Mouse (Mus musculus): ENCODE data around the gene Socs4. TPM values are rescaled to one million over a fixed set of nuclear protein-coding genes. Genes with fewer than 3 reads are reported as not detected.
"Not testable (repeated sequence)": the region's sequence is repeated elsewhere in the genome, so short reads cannot be mapped to it uniquely, and the experiment has no call there.

Gene Socs4
- total RNA-seq, 2 experiments from 2014 or later = 6.3 to 11.3 TPM

GRCm38 (mm10) chr14:47296232-47296631 is 19.5 kb downstream of the Socs4 start:
- no peak for DNase-seq
- TF ChIP-seq CTCF (IDR thresholded peaks at IDR 0.05) = no peak
- no peak overlapping the region for H3K4me3 ChIP-seq
- no peak overlapping the region for H3K27ac ChIP-seq
- intact Hi-C loops (cut with DNase I) = loop anchor here (5.0 kb wide), 1 partner anchor 101 kb away; no protein-coding TSS in a partner anchor

GRCm38 (mm10) chr14:47297785-47298407 is 21.2 kb downstream of the Socs4 start, which contains the start of gene Mapk1ip1l:
TSS of gene Mapk1ip1l (plus strand) at chr14:47298266.
- intact Hi-C loops (cut with DNase I) = loop anchor here (5.0 kb wide), 1 partner anchor 99 kb away; no protein-coding TSS in a partner anchor
- Histone ChIP-seq H3K4me3 (peak within 1 kb of the TSS; percentile 100), H3K27ac (peak within 1 kb of the TSS; percentile 98)
- TF ChIP-seq CTCF (IDR thresholded peaks at IDR 0.05) = no peak; the same call in 1 of the 2 replicates
- peak; percentile 94 for DNase-seq

GRCm38 (mm10) chr14:47298408-47298792 is 21.7 kb downstream of the Socs4 start:
- no peak for DNase-seq
- intact Hi-C loops (cut with DNase I) = loop anchor here (5.0 kb wide), 1 partner anchor 99 kb away; no protein-coding TSS in a partner anchor
- TF ChIP-seq CTCF (IDR thresholded peaks at IDR 0.05) = no peak
- peak overlapping the region; percentile 100 for H3K4me3 ChIP-seq
- H3K27ac ChIP-seq = peak overlapping the region; percentile 98

GRCm38 (mm10) chr14:47298819-47299261 is 22.1 kb downstream of the Socs4 start:
- DNase-seq = peak; percentile 30
- no peak for TF ChIP-seq CTCF (IDR thresholded peaks at IDR 0.05)
- peak overlapping the region; percentile 98 for H3K27ac ChIP-seq
- H3K4me3 ChIP-seq = peak overlapping the region; percentile 100
- intact Hi-C loops (cut with DNase I) = loop anchor here (5.0 kb wide), 1 partner anchor 98 kb away; no protein-coding TSS in a partner anchor

- intact Hi-C loops (cut with DNase I) = no loop called here
- TF ChIP-seq CTCF (IDR thresholded peaks at IDR 0.05) = no peak
- DNase-seq = no peak
- no peak overlapping the region for H3K4me3 ChIP-seq
- H3K27ac ChIP-seq = no peak overlapping the region
Measured at GRCm38 (mm10) chr14:47302885-47303680, 26.4 kb downstream of the Socs4 start.

- no peak overlapping the region for H3K4me3 ChIP-seq
- no peak for TF ChIP-seq CTCF (IDR thresholded peaks at IDR 0.05)
- intact Hi-C loops (cut with DNase I) = no loop called here
- no peak for DNase-seq
- no peak overlapping the region for H3K27ac ChIP-seq
Measured at GRCm38 (mm10) chr14:47304814-47305405, 28.2 kb downstream of the Socs4 start.

GRCm38 (mm10) chr14:47305933-47306332 is 29.2 kb downstream of the Socs4 start:
- TF ChIP-seq CTCF (IDR thresholded peaks at IDR 0.05) = no peak
- Histone ChIP-seq H3K4me3 (no peak overlapping the region), H3K27ac (no peak overlapping the region)
- no peak for DNase-seq
- intact Hi-C loops (cut with DNase I) = no loop called here

- no peak for TF ChIP-seq CTCF (IDR thresholded peaks at IDR 0.05)
Measured at GRCm38 (mm10) chr14:47307669-47308068, 30.9 kb downstream of the Socs4 start.

GRCm38 (mm10) chr14:47309061-47309460 is 32.3 kb downstream of the Socs4 start:
- Histone ChIP-seq H3K4me3 (no peak overlapping the region), H3K27ac (no peak overlapping the region)
- no peak for TF ChIP-seq CTCF (IDR thresholded peaks at IDR 0.05)
- intact Hi-C loops (cut with DNase I) = no loop called here
- DNase-seq = no peak

More at GRCm38 (mm10) chr14:47307669-47308068, 30.9 kb downstream of the Socs4 start:
- intact Hi-C loops (cut with DNase I) = no loop called here
- no peak for DNase-seq
- Histone ChIP-seq H3K4me3 (no peak overlapping the region), H3K27ac (no peak overlapping the region)

GRCm38 (mm10) chr14:47310342-47311181 is 33.8 kb downstream of the Socs4 start:
- TF ChIP-seq CTCF (IDR thresholded peaks at IDR 0.05) = no peak
- Histone ChIP-seq H3K27ac (no peak overlapping the region), H3K4me3 (no peak overlapping the region)
- intact Hi-C loops (cut with DNase I) = no loop called here
- no peak for DNase-seq

- no peak for TF ChIP-seq CTCF (IDR thresholded peaks at IDR 0.05)
- no peak for DNase-seq
- intact Hi-C loops (cut with DNase I) = no loop called here
- no peak overlapping the region for H3K4me3 ChIP-seq
- no peak overlapping the region for H3K27ac ChIP-seq
Measured at GRCm38 (mm10) chr14:47319362-47319761, 42.6 kb downstream of the Socs4 start.

- H3K27ac ChIP-seq; intact Hi-C loops (cut with DNase I); H3K4me3 ChIP-seq; DNase-seq: not testable (repeated sequence)
Measured at GRCm38 (mm10) chr14:47321581-47321980, 44.9 kb downstream of the Socs4 start.

Measured in gastrocnemius, adult 2 months (tissue).